In the genomic region with DNA sequence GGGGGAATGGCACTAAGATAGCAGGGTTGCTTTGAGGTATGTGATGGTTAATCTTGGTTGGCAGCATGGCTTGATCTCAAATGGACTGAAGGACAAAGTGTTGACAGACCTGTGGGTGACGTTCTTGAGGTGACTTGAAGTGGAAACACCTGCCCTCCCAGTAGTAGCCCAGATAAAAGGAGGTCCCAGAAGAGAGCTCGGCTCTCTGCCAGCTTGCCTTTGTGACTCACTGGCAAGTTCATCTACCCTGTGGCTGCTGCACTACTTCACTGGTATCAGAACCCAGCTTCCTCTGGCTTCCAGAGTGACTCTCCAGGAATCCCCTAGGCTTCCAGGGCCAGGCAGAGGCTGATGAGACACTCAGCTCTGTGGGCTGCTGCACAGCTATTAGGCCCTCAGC, we compare ENCODE assay signal across 13 mouse cellular contexts.
DNase-seq lines count a peak whose midpoint lies in the region; ATAC-seq lines count a peak whose summit lies in the region.
"Had no signal": no experiment of that assay in that cellular context is flagged by ENCODE, and none has a peak within 500 bp of the region (broad histone marks: within the 10 kb centered on the region; RNA-seq: fewer than 3 reads in every experiment).

No protein-coding gene starts in this region.

- no peak overlapping the region for H3K4me3 ChIP-seq in heart, embryonic 13.5 days
- no peak overlapping the region for H3K4me3 ChIP-seq in neural tube, embryonic 15.5 days (replicated peaks)
- no peak overlapping the region for H3K4me3 ChIP-seq in kidney, embryonic 14.5 days (ENCODE audit: low read length)
- H3K4me3 ChIP-seq: gastrocnemius, adult 2 months; limb, embryonic 15.5 days had no signal

- no peak overlapping the region for H3K4me2 ChIP-seq in heart, embryonic 13.5 days
- H3K4me2 ChIP-seq in neural tube, embryonic 15.5 days: no peak overlapping the region
- H3K4me2 ChIP-seq in kidney, embryonic 14.5 days (replicated peaks; ENCODE audit: low read depth, low read length): no peak overlapping the region
- H3K4me2 ChIP-seq: limb, embryonic 15.5 days had no signal

- no peak for DNase-seq in heart, adult 9 months (ENCODE audit: low spot score in 2 of 2)
- DNase-seq in urinary bladder, adult 18-20 months (ENCODE audit: low spot score in 2 of 2): peak; percentile 18 to 41
- DNase-seq in urinary bladder, postnatal 4 days (ENCODE audit: low spot score in 2 of 2): no peak
- peak; percentile 74 to 84 for DNase-seq in lung, adult 18-20 months
- no peak for DNase-seq in cerebellum, adult 8-10 months
- DNase-seq: adrenal gland, postnatal 10 days; cerebellum, adult 18-20 months; gastrocnemius, adult 2 months; right cerebral cortex, postnatal 14 days had no signal

- 28% methylated on average over 2 of the region's 2 CpGs for WGBS in heart, embryonic 13.5 days
- WGBS in neural tube, embryonic 15.5 days: 49% methylated on average over 2 of the region's 2 CpGs
- 79% methylated on average over 2 of the region's 2 CpGs for WGBS in kidney, embryonic 14.5 days

- H3K9me3 ChIP-seq in heart, embryonic 13.5 days: no peaks in the 10 kb centered on the region
- H3K9me3 ChIP-seq in neural tube, embryonic 15.5 days (replicated peaks): no peaks in the 10 kb centered on the region
- H3K9me3 ChIP-seq in kidney, embryonic 14.5 days (ENCODE audit: control insufficient read depth, low read length): no peaks in the 10 kb centered on the region
- H3K9me3 ChIP-seq: limb, embryonic 15.5 days had no signal

- no peaks in the 10 kb centered on the region for H3K27me3 ChIP-seq in heart, embryonic 13.5 days (replicated peaks)
- no peaks in the 10 kb centered on the region for H3K27me3 ChIP-seq in neural tube, embryonic 15.5 days (replicated peaks)
- no peaks in the 10 kb centered on the region for H3K27me3 ChIP-seq in kidney, embryonic 14.5 days (ENCODE audit: control insufficient read depth, insufficient read depth, low read length)
- H3K27me3 ChIP-seq: limb, embryonic 15.5 days had no signal

- no peak overlapping the region for H3K9ac ChIP-seq in heart, embryonic 13.5 days
- no peak overlapping the region for H3K9ac ChIP-seq in neural tube, embryonic 15.5 days (replicated peaks)
- H3K9ac ChIP-seq in kidney, embryonic 14.5 days (ENCODE audit: low read depth, low read length): no peak overlapping the region
- H3K9ac ChIP-seq: limb, embryonic 15.5 days had no signal

- peak overlapping the region; percentile 34 for H3K27ac ChIP-seq in heart, embryonic 13.5 days (replicated peaks)
- peak overlapping the region; percentile 67 for H3K27ac ChIP-seq in neural tube, embryonic 15.5 days (replicated peaks)
- H3K27ac ChIP-seq in kidney, embryonic 14.5 days (ENCODE audit: low read depth, low read length): no peak overlapping the region
- H3K27ac ChIP-seq: limb, embryonic 15.5 days had no signal

- ATAC-seq in heart, embryonic 13.5 days (ENCODE audit: extremely low read depth, insufficient number of reproducible peaks, low FRiP score, low TSS enrichment): no peak
- ATAC-seq in neural tube, embryonic 15.5 days (ENCODE audit: low FRiP score): no peak
- no peak for ATAC-seq in kidney, embryonic 14.5 days (ENCODE audit: low FRiP score, low TSS enrichment)

- peaks cover 37% of the 10 kb centered on the region for H3K4me1 ChIP-seq in heart, embryonic 13.5 days
- H3K4me1 ChIP-seq in neural tube, embryonic 15.5 days: peaks cover 29% of the 10 kb centered on the region
- H3K4me1 ChIP-seq in kidney, embryonic 14.5 days (ENCODE audit: control insufficient read depth, insufficient read depth, low read length): peaks cover 6% of the 10 kb centered on the region; the same call in 1 of the 2 replicates
- H3K4me1 ChIP-seq: limb, embryonic 15.5 days had no signal

- H3K36me3 ChIP-seq in heart, embryonic 13.5 days: no peaks in the 10 kb centered on the region
- H3K36me3 ChIP-seq in neural tube, embryonic 15.5 days: no peaks in the 10 kb centered on the region
- H3K36me3 ChIP-seq in kidney, embryonic 14.5 days (ENCODE audit: control insufficient read depth, insufficient read depth, low read length): no peaks in the 10 kb centered on the region
- H3K36me3 ChIP-seq: limb, embryonic 15.5 days had no signal

Comparison
In these comparisons a context has a peak if more than half of its experiments do, and no peak if none do; other contexts are left out.
1. DNase-seq: peak in urinary bladder, adult 18-20 months (2 of 2) and lung, adult 18-20 months (2 of 2); none in heart, adult 9 months (0 of 2), urinary bladder, postnatal 4 days (0 of 2) and cerebellum, adult 8-10 months (single experiment).